Mouse (Mus musculus) stomach, postnatal 0 days (tissue): ENCODE measurements around the gene Olfr66.

ENCODE experiments used
- CTCF ChIP-seq: IDR thresholded peaks from 2 replicates; pipeline ENCODE4 v1.5.1; 2016; ENCODE audit warnings: antibody characterized with exemption, low read depth, mild to moderate bottlenecking, moderate library complexity
- EP300 ChIP-seq: optimal IDR thresholded peaks from 2 replicates; pipeline ENCODE3; 2016; ENCODE audit warnings: antibody characterized with exemption

GRCm38 (mm10) chr7:103854669-103855068 is 31.4 kb downstream of the Olfr66 start:
- TF ChIP-seq CTCF (no peak), EP300 (no peak)
